Mouse (Mus musculus): ENCODE measurements around the gene Ier5. TPM values are rescaled to one million over a fixed set of nuclear protein-coding genes. Genes with fewer than 3 reads are reported as not detected.

Gene Ier5
- total and polyA plus RNA-seq, 3 experiments = 47.7 to 59.3 (median 58.8) TPM

Other genes with a start within 250 kb of the Ier5 start
- 7.2 and 8.5 TPM in 2 replicates for gene Cacna1e, start 215.1 kb downstream of the Ier5 start, total RNA-seq (2012; rRNA removed)
- gene Cacna1e, start 215.1 kb downstream of the Ier5 start, total RNA-seq (2014; rRNA removed) = 0.45 and 0.60 TPM in 2 replicates
- 2.2 and 2.5 TPM in 2 replicates for gene Cacna1e, start 215.1 kb downstream of the Ier5 start, polyA plus RNA-seq (2012; ENCODE audit: insufficient read length, low read depth)
- gene Mr1, start 47.2 kb upstream of the Ier5 start, total RNA-seq (2012; rRNA removed) = 3.5 and 4.3 TPM in 2 replicates
- gene Mr1, start 47.2 kb upstream of the Ier5 start, total RNA-seq (2014; rRNA removed) = 7.1 and 7.9 TPM in 2 replicates
- 6.1 and 7.6 TPM in 2 replicates for gene Mr1, start 47.2 kb upstream of the Ier5 start, polyA plus RNA-seq (2012; ENCODE audit: insufficient read length, low read depth)
- gene Stx6, start 59.1 kb upstream of the Ier5 start, total RNA-seq (2012; rRNA removed) = 26.4 and 31.8 TPM in 2 replicates
- gene Stx6, start 59.1 kb upstream of the Ier5 start, total RNA-seq (2014; rRNA removed) = 26.0 and 30.8 TPM in 2 replicates
- gene Stx6, start 59.1 kb upstream of the Ier5 start, polyA plus RNA-seq (2012; ENCODE audit: insufficient read length, low read depth) = 33.4 and 35.3 TPM in 2 replicates
- gene BC034090, start 144.8 kb upstream of the Ier5 start, total RNA-seq (2012; rRNA removed) = 1.5 and 1.6 TPM in 2 replicates
- 3.0 and 3.3 TPM in 2 replicates for gene BC034090, start 144.8 kb upstream of the Ier5 start, total RNA-seq (2014; rRNA removed)
- 3.8 and 4.6 TPM in 2 replicates for gene BC034090, start 144.8 kb upstream of the Ier5 start, polyA plus RNA-seq (2012; ENCODE audit: insufficient read length, low read depth)